Mouse (Mus musculus) liver, adult 2 months (tissue): ENCODE measurements at regions not wholly inside any gene's neighbourhood (a gene's known extent, or its start where the extent isn't known, plus 50 kb on each side); places are given as distances from the start of the nearest gene placed in this dataset.

Experiments
- DNase-seq: peaks from one replicate; pipeline ENCODE4 v3.0.0-alpha.2; 2011; ENCODE audit warnings: low read depth, low spot score; ENCODE audit errors: extremely low read depth
- H3K27ac ChIP-seq: fragments of 200-500 bp; replicated peaks from 2 replicates; pipeline ENCODE4 v1.5.1; 2012; ENCODE audit warnings: low read depth, mild to moderate bottlenecking, control low read depth, inconsistent platforms, low read length; ENCODE audit not compliant: insufficient read depth
- H3K27me3 ChIP-seq: fragments of 200-500 bp; 2 replicates; pipeline ENCODE4 v1.6.1; 2012; ENCODE audit warnings: mild to moderate bottlenecking, moderate library complexity, low read length, inconsistent platforms; ENCODE audit not compliant: control insufficient read depth, insufficient read depth
- H3K36me3 ChIP-seq: fragments of 200-500 bp; 2 replicates; pipeline ENCODE4 v1.6.1; 2012; ENCODE audit warnings: low read length, inconsistent platforms; ENCODE audit not compliant: control insufficient read depth, insufficient read depth
- H3K4me1 ChIP-seq: fragments of 200-500 bp; 2 replicates; pipeline ENCODE4 v1.6.1; 2011; ENCODE audit warnings: low read length; ENCODE audit not compliant: control insufficient read depth, insufficient read depth
- H3K4me3 ChIP-seq: fragments of 200-500 bp; 2 replicates; pipeline ENCODE4 v1.5.1; 2011; ENCODE audit warnings: low read depth, mild to moderate bottlenecking, control low read depth, low read length, moderate library complexity; ENCODE audit not compliant: insufficient read depth
- H3K79me2 ChIP-seq: fragments of 200-500 bp; 2 replicates; pipeline ENCODE4 v1.6.1; 2012; ENCODE audit warnings: inconsistent platforms, mild to moderate bottlenecking, low read length, moderate library complexity; ENCODE audit not compliant: control insufficient read depth, insufficient read depth
- H3K9ac ChIP-seq: fragments of 200-500 bp; 2 replicates; pipeline ENCODE4 v1.6.1; 2012; ENCODE audit warnings: low read depth, mild to moderate bottlenecking, control low read depth, inconsistent platforms, low read length
- CTCF ChIP-seq: fragments of 200-500 bp; IDR thresholded peaks from 2 replicates; pipeline ENCODE4 v1.5.1; 2011; ENCODE audit warnings: low read depth, low read length, control low read depth
- POLR2A ChIP-seq: fragments of 200-500 bp; IDR thresholded peaks from 2 replicates; pipeline ENCODE4 v1.6.1; 2011; ENCODE audit warnings: low read length, control low read depth; ENCODE audit not compliant: insufficient read depth; ENCODE audit errors: extremely low read depth
- WGBS: fragments of 180-500 bp; shearing (Covaris S2); methylation state at CpG from one replicate; pipeline ENCODE4 v1.1.7; 2018; 5-methylcytosine and 5-hydroxymethylcytosine counted together

- no peak overlapping the region for H3K4me3 ChIP-seq
- H3K9ac ChIP-seq = no peak overlapping the region
- 20% methylated on average over 3 of the region's 3 CpGs for WGBS
- H3K27me3 ChIP-seq = no peaks in the 10 kb centered on the region
- H3K36me3 ChIP-seq = no peaks in the 10 kb centered on the region
- no peaks in the 10 kb centered on the region for H3K79me2 ChIP-seq
- H3K27ac ChIP-seq = no peak overlapping the region
- no peak for TF ChIP-seq CTCF
- TF ChIP-seq POLR2A = no peak
- H3K4me1 ChIP-seq = peaks cover 2% of the 10 kb centered on the region; the same call in 1 of the 2 replicates
- peak; percentile 70 for DNase-seq
Observed at GRCm38 (mm10) chr5:75382138-75382537, 192.6 kb upstream of the Kit start.

DNA sequence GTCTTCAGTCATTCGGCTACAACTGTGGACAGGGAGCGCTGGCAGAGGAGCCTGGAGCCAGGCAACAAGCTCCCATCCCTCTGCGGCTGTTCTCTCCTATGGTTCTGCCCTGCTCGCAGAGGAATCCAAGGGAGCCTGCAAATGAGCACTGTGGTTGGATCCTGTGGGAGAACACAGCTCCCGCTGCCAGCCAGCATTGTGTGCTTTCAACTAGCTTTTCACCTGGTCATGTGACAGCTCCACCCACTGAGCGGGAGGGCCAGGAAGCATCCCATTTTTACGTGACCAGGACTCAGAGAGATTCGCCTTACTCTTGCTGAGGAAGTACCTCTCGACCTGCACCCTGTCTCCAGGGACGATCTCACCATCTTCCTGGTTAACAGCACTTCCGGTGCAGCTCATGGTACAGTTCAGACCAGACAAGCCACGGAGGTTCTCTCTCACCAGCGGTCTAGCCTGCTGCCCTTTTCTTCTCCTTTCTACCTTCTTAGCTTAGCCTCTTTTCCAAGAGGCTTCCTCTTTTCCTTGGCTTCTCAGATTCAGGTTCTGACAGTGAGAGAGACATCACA lies 186.7 kb upstream of the Kit start:
- H3K27ac ChIP-seq = no peak overlapping the region

GRCm38 (mm10) chr5:75388699-75389260 lies 185.9 kb upstream of the Kit start:
- no peaks in the 10 kb centered on the region for H3K36me3 ChIP-seq
- DNase-seq = no peak
- H3K4me1 ChIP-seq = no peaks in the 10 kb centered on the region
- no peak overlapping the region for H3K9ac ChIP-seq
- H3K27me3 ChIP-seq = no peaks in the 10 kb centered on the region
- 86% methylated on average over 7 of the region's 7 CpGs for WGBS
- TF ChIP-seq CTCF (no peak), POLR2A (no peak)
- H3K79me2 ChIP-seq = no peaks in the 10 kb centered on the region
- H3K27ac ChIP-seq = no peak overlapping the region
- no peak overlapping the region for H3K4me3 ChIP-seq

More for the DNA sequence above, 186.7 kb upstream of the Kit start:
- 54% methylated on average over 13 of the region's 13 CpGs for WGBS
- DNase-seq = no peak
- Histone ChIP-seq H3K9ac (no peak overlapping the region), H3K27me3 (no peaks in the 10 kb centered on the region), H3K79me2 (no peaks in the 10 kb centered on the region), H3K4me1 (no peaks in the 10 kb centered on the region), H3K4me3 (no peak overlapping the region), H3K36me3 (no peaks in the 10 kb centered on the region)
- TF ChIP-seq POLR2A (no peak), CTCF (no peak)

- H3K27ac ChIP-seq = no peak overlapping the region
- H3K27me3 ChIP-seq = no peaks in the 10 kb centered on the region
- H3K36me3 ChIP-seq = no peaks in the 10 kb centered on the region
- no peak overlapping the region for H3K9ac ChIP-seq
- DNase-seq = no peak
- TF ChIP-seq CTCF = no peak
- TF ChIP-seq POLR2A = no peak
- no peaks in the 10 kb centered on the region for H3K4me1 ChIP-seq
- H3K79me2 ChIP-seq = no peaks in the 10 kb centered on the region
- WGBS = 84% methylated on average over 7 of the region's 7 CpGs
- no peak overlapping the region for H3K4me3 ChIP-seq
Observed at GRCm38 (mm10) chr5:75389433-75389971, 185.2 kb upstream of the Kit start.

DNA sequence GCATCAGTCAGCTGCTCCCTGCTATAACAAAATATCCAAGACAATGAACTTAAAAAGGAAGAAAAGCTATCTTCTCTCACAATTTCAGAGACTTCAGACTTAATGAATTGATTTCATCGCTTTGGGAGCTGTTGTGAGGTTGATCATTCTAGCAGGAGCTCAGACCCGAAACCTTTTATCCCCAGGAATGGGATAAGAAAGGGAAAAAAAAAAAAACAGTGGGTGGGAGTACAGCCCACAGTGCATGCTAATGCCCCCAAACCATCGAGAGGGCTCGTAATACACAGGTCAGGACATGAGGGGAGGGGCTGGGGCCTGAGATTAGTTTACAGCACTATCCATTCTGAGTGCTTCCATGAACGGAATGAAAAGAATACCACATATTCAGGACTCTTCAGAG lies 175.9 kb upstream of the Kit start:
- no peaks in the 10 kb centered on the region for H3K36me3 ChIP-seq
- H3K4me3 ChIP-seq = no peak overlapping the region
- H3K79me2 ChIP-seq = no peaks in the 10 kb centered on the region
- H3K27me3 ChIP-seq = no peaks in the 10 kb centered on the region
- DNase-seq = no peak
- TF ChIP-seq CTCF = no peak
- TF ChIP-seq POLR2A = no peak
- no peak overlapping the region for H3K9ac ChIP-seq
- H3K4me1 ChIP-seq = no peaks in the 10 kb centered on the region; the same call in 1 of the 2 replicates
- 92% methylated on average over 5 of the region's 5 CpGs for WGBS
- H3K27ac ChIP-seq = no peak overlapping the region

DNA sequence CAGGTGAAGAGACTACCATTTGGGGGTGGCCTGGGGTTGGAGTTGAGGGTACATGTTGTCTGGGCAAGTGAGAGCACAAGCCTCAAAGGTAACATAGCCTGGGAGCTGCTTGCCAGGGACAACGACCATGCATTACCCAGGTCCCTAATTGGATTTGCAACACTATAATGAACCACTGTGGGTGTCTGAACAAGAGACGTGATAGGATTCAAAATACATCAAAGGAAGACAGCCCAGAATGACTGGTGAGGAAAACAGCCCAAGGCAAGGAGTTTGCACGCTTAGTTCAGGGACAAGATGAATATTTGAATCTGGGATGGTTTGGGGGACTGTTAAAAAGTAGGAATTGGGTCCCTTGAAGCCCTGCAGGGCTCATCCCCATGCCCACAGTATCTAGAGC lies 173.0 kb upstream of the Kit start:
- Histone ChIP-seq H3K27me3 (no peaks in the 10 kb centered on the region), H3K36me3 (no peaks in the 10 kb centered on the region), H3K79me2 (no peaks in the 10 kb centered on the region), H3K27ac (no peak overlapping the region), H3K9ac (no peak overlapping the region), H3K4me1 (peaks cover 2% of the 10 kb centered on the region; the same call in 1 of the 2 replicates), H3K4me3 (no peak overlapping the region)
- TF ChIP-seq CTCF (no peak), POLR2A (no peak)
- no peak for DNase-seq
- WGBS = 94% methylated on average over 3 of the region's 3 CpGs
